Mouse (Mus musculus) lung, postnatal 0 days (tissue): Measurements from ENCODE around the gene Acd.

ENCODE experiments used
- CTCF ChIP-seq: IDR thresholded peaks from 2 replicates; pipeline ENCODE4 v1.5.1; 2016; ENCODE audit warnings: antibody characterized with exemption, mild to moderate bottlenecking
- EP300 ChIP-seq: IDR thresholded peaks from 2 replicates; pipeline ENCODE4 v1.6.1; 2016; ENCODE audit warnings: antibody characterized with exemption, mild to moderate bottlenecking, control low read depth

GRCm38 (mm10) chr8:105686551-105686950, 14.4 kb downstream of the Acd start:
- TF ChIP-seq CTCF (no peak), EP300 (no peak)
